Mouse (Mus musculus): Measurements from ENCODE around the gene Gm48552. TPM values are rescaled to one million over a fixed set of nuclear protein-coding genes. Genes with fewer than 3 reads are reported as not detected.

Gene Gm48552
- polyA plus RNA-seq, 1 experiment from 2014 or later: 2.9 TPM

- H3K27me3 ChIP-seq (ENCODE audit: control insufficient read depth, insufficient read depth, low read length): peaks cover 10% of the 10 kb centered on the region; the same call in 1 of the 2 replicates
- H3K36me3 ChIP-seq (ENCODE audit: control insufficient read depth, insufficient read depth, low read length): 0 out of 2 replicates have a peak, but pooled peaks cover 2% of the 10 kb centered on the region
- WGBS: 63% methylated on average over 4 of the region's 4 CpGs
- H3K4me3 ChIP-seq (replicated peaks; ENCODE audit: low read depth, low read length): no peak overlapping the region
- DNase-seq (peak; percentile 0), ATAC-seq (ENCODE audit: low FRiP score, low TSS enrichment) (no peak)
- no peak overlapping the region for H3K4me2 ChIP-seq (ENCODE audit: low read length)
- H3K9me3 ChIP-seq (ENCODE audit: control insufficient read depth, low read length): no peaks in the 10 kb centered on the region
- H3K4me1 ChIP-seq (ENCODE audit: control insufficient read depth, insufficient read depth, low read length): peaks cover 26% of the 10 kb centered on the region
- H3K27ac ChIP-seq (replicated peaks; ENCODE audit: low read depth, low read length): no peak overlapping the region
- H3K9ac ChIP-seq (replicated peaks; ENCODE audit: low read length): no peak overlapping the region
Measured at GRCm38 (mm10) chr10:81421041-81421796, 32.4 kb downstream of the Gm48552 start.

- no peak for ATAC-seq (ENCODE audit: low FRiP score, low TSS enrichment)
- no peak overlapping the region for H3K27ac ChIP-seq (replicated peaks; ENCODE audit: low read depth, low read length)
- no peak overlapping the region for H3K4me2 ChIP-seq (ENCODE audit: low read length)
- H3K27me3 ChIP-seq (ENCODE audit: control insufficient read depth, insufficient read depth, low read length): peaks cover 10% of the 10 kb centered on the region; the same call in 1 of the 2 replicates
- no peaks in the 10 kb centered on the region for H3K9me3 ChIP-seq (ENCODE audit: control insufficient read depth, low read length)
- no peak overlapping the region for H3K4me3 ChIP-seq (replicated peaks; ENCODE audit: low read depth, low read length)
- peaks cover 26% of the 10 kb centered on the region for H3K4me1 ChIP-seq (ENCODE audit: control insufficient read depth, insufficient read depth, low read length)
- DNase-seq: no peak
- H3K36me3 ChIP-seq (ENCODE audit: control insufficient read depth, insufficient read depth, low read length): 0 out of 2 replicates have a peak, but pooled peaks cover 2% of the 10 kb centered on the region
- H3K9ac ChIP-seq (replicated peaks; ENCODE audit: low read length): no peak overlapping the region
- 75% methylated on average over 5 of the region's 5 CpGs for WGBS
Measured at GRCm38 (mm10) chr10:81421797-81422100, 32.9 kb downstream of the Gm48552 start.

GRCm38 (mm10) chr10:81422191-81422590 lies 33.4 kb downstream of the Gm48552 start:
- H3K36me3 ChIP-seq (ENCODE audit: control insufficient read depth, insufficient read depth, low read length): 0 out of 2 replicates have a peak, but pooled peaks cover 2% of the 10 kb centered on the region
- no peak overlapping the region for H3K27ac ChIP-seq (replicated peaks; ENCODE audit: low read depth, low read length)
- peaks cover 10% of the 10 kb centered on the region; the same call in 1 of the 2 replicates for H3K27me3 ChIP-seq (ENCODE audit: control insufficient read depth, insufficient read depth, low read length)
- H3K4me1 ChIP-seq (ENCODE audit: control insufficient read depth, insufficient read depth, low read length): peaks cover 24% of the 10 kb centered on the region
- DNase-seq (no peak), ATAC-seq (ENCODE audit: low FRiP score, low TSS enrichment) (no peak)
- WGBS: 86% methylated on average over 6 of the region's 6 CpGs
- no peak overlapping the region for H3K9ac ChIP-seq (replicated peaks; ENCODE audit: low read length)
- H3K4me2 ChIP-seq (ENCODE audit: low read length): no peak overlapping the region
- H3K4me3 ChIP-seq (replicated peaks; ENCODE audit: low read depth, low read length): no peak overlapping the region
- H3K9me3 ChIP-seq (ENCODE audit: control insufficient read depth, low read length): no peaks in the 10 kb centered on the region

- H3K4me2 ChIP-seq (ENCODE audit: low read length): no peak overlapping the region
Measured at GRCm38 (mm10) chr10:81422661-81423217, 33.9 kb downstream of the Gm48552 start.

GRCm38 (mm10) chr10:81423476-81424245 lies 34.9 kb downstream of the Gm48552 start:
- H3K27me3 ChIP-seq (ENCODE audit: control insufficient read depth, insufficient read depth, low read length): peaks cover 23% of the 10 kb centered on the region; the same call in 1 of the 2 replicates
- 0 out of 2 replicates have a peak, but pooled peaks cover 2% of the 10 kb centered on the region for H3K36me3 ChIP-seq (ENCODE audit: control insufficient read depth, insufficient read depth, low read length)
- ATAC-seq (ENCODE audit: low FRiP score, low TSS enrichment) (no peak), DNase-seq (no peak)
- WGBS: 71% methylated on average over 4 of the region's 4 CpGs
- H3K27ac ChIP-seq (replicated peaks; ENCODE audit: low read depth, low read length): no peak overlapping the region
- H3K4me1 ChIP-seq (ENCODE audit: control insufficient read depth, insufficient read depth, low read length): peaks cover 16% of the 10 kb centered on the region
- H3K9me3 ChIP-seq (ENCODE audit: control insufficient read depth, low read length): no peaks in the 10 kb centered on the region
- H3K4me2 ChIP-seq (ENCODE audit: low read length): no peak overlapping the region
- no peak overlapping the region for H3K9ac ChIP-seq (replicated peaks; ENCODE audit: low read length)
- no peak overlapping the region for H3K4me3 ChIP-seq (replicated peaks; ENCODE audit: low read depth, low read length)

More at GRCm38 (mm10) chr10:81422661-81423217, 33.9 kb downstream of the Gm48552 start:
- Histone ChIP-seq H3K9me3 (ENCODE audit: control insufficient read depth, low read length) (no peaks in the 10 kb centered on the region), H3K27ac (replicated peaks; ENCODE audit: low read depth, low read length) (no peak overlapping the region), H3K9ac (replicated peaks; ENCODE audit: low read length) (no peak overlapping the region), H3K36me3 (ENCODE audit: control insufficient read depth, insufficient read depth, low read length) (0 out of 2 replicates have a peak, but pooled peaks cover 2% of the 10 kb centered on the region), H3K4me1 (ENCODE audit: control insufficient read depth, insufficient read depth, low read length) (peaks cover 21% of the 10 kb centered on the region), H3K4me3 (replicated peaks; ENCODE audit: low read depth, low read length) (no peak overlapping the region), H3K27me3 (ENCODE audit: control insufficient read depth, insufficient read depth, low read length) (peaks cover 15% of the 10 kb centered on the region; the same call in 1 of the 2 replicates)
- WGBS: 77% methylated on average over 3 of the region's 3 CpGs
- ATAC-seq (ENCODE audit: low FRiP score, low TSS enrichment) (no peak), DNase-seq (no peak)

- Histone ChIP-seq H3K4me1 (ENCODE audit: control insufficient read depth, insufficient read depth, low read length) (peaks cover 13% of the 10 kb centered on the region), H3K4me2 (ENCODE audit: low read length) (peak overlapping the region; percentile 6; the same call in 1 of the 2 replicates), H3K27me3 (ENCODE audit: control insufficient read depth, insufficient read depth, low read length) (peaks cover 23% of the 10 kb centered on the region; the same call in 1 of the 2 replicates), H3K27ac (replicated peaks; ENCODE audit: low read depth, low read length) (no peak overlapping the region), H3K4me3 (replicated peaks; ENCODE audit: low read depth, low read length) (no peak overlapping the region), H3K36me3 (ENCODE audit: control insufficient read depth, insufficient read depth, low read length) (0 out of 2 replicates have a peak, but pooled peaks cover 2% of the 10 kb centered on the region), H3K9ac (replicated peaks; ENCODE audit: low read length) (peak overlapping the region; percentile 20; the same call in 1 of the 2 replicates), H3K9me3 (ENCODE audit: control insufficient read depth, low read length) (no peaks in the 10 kb centered on the region)
- DNase-seq (peak; percentile 21), ATAC-seq (ENCODE audit: low FRiP score, low TSS enrichment) (no peak)
- WGBS: 6% methylated on average over 25 of the region's 25 CpGs
Measured at GRCm38 (mm10) chr10:81424246-81425051, 35.6 kb downstream of the Gm48552 start.

GRCm38 (mm10) chr10:81425236-81425850 lies 36.5 kb downstream of the Gm48552 start:
- Histone ChIP-seq H3K4me3 (replicated peaks; ENCODE audit: low read depth, low read length) (no peak overlapping the region), H3K9me3 (ENCODE audit: control insufficient read depth, low read length) (no peaks in the 10 kb centered on the region), H3K27me3 (ENCODE audit: control insufficient read depth, insufficient read depth, low read length) (peaks cover 23% of the 10 kb centered on the region; the same call in 1 of the 2 replicates), H3K4me2 (ENCODE audit: low read length) (peak overlapping the region; percentile 60), H3K9ac (replicated peaks; ENCODE audit: low read length) (no peak overlapping the region), H3K27ac (replicated peaks; ENCODE audit: low read depth, low read length) (no peak overlapping the region), H3K4me1 (ENCODE audit: control insufficient read depth, insufficient read depth, low read length) (peaks cover 17% of the 10 kb centered on the region), H3K36me3 (ENCODE audit: control insufficient read depth, insufficient read depth, low read length) (no peaks in the 10 kb centered on the region)
- DNase-seq: peak; percentile 4
- 29% methylated on average over 10 of the region's 10 CpGs for WGBS
- no peak for ATAC-seq (ENCODE audit: low FRiP score, low TSS enrichment)

Measured in midbrain, embryonic 14.5 days (tissue).